Mouse (Mus musculus) midbrain, embryonic 16.5 days (tissue): ENCODE measurements around the gene Man2b2. TPM values are rescaled to one million over a fixed set of nuclear protein-coding genes. Genes with fewer than 3 reads are reported as not detected.

Experiments used
- ATAC-seq: fragments of 200-750 bp; cut with Nextera tagmentation; 2 replicates; pipeline ENCODE4 v1.8.0; 2017; ENCODE audit warnings: moderate TSS enrichment
- H3K27ac ChIP-seq: fragments of 300-500 bp; sonication (generic); 2 replicates; pipeline ENCODE4 v1.5.1; 2014; ENCODE audit warnings: mild to moderate bottlenecking, low read length, mixed read lengths
- H3K27me3 ChIP-seq: fragments of 300-500 bp; sonication (generic); 2 replicates; pipeline ENCODE4 v1.6.1; 2014; ENCODE audit warnings: low read depth, low read length, mixed read lengths; ENCODE audit not compliant: control insufficient read depth, insufficient read depth
- H3K36me3 ChIP-seq: fragments of 300-500 bp; sonication (generic); 2 replicates; pipeline ENCODE4 v1.6.1; 2014; ENCODE audit warnings: mild to moderate bottlenecking, low read length, moderate library complexity, mixed read lengths; ENCODE audit not compliant: control insufficient read depth, insufficient read depth
- H3K4me1 ChIP-seq: fragments of 300-500 bp; sonication (generic); 2 replicates; pipeline ENCODE4 v1.6.1; 2014; ENCODE audit warnings: mild to moderate bottlenecking, low read length, mixed read lengths; ENCODE audit not compliant: control insufficient read depth, insufficient read depth
- H3K4me2 ChIP-seq: fragments of 300-500 bp; sonication (generic); 2 replicates; pipeline ENCODE4 v1.6.1; 2014; ENCODE audit warnings: mild to moderate bottlenecking, low read length, mixed read lengths
- H3K4me3 ChIP-seq: fragments of 300-500 bp; sonication (generic); 2 replicates; pipeline ENCODE4 v1.5.1; 2014; ENCODE audit warnings: low read depth, mild to moderate bottlenecking, low read length, moderate library complexity, mixed read lengths
- H3K9ac ChIP-seq: fragments of 300-500 bp; sonication (generic); 2 replicates; pipeline ENCODE4 v1.6.1; 2014; ENCODE audit warnings: low read depth, low read length, mixed read lengths
- H3K9me3 ChIP-seq: fragments of 300-500 bp; sonication (generic); replicated peaks from 2 replicates; pipeline ENCODE4 v1.6.1; 2014; ENCODE audit warnings: mild to moderate bottlenecking, low read length, mixed read lengths; ENCODE audit not compliant: control insufficient read depth, poor library complexity, severe bottlenecking
- WGBS: fragments of 180-500 bp; shearing (Covaris S2); extraction: QIAGEN DNeasy Blood & Tissue Kit; methylation state at CpG from one replicate; pipeline ENCODE4 v1.1.7; 2014; 5-methylcytosine and 5-hydroxymethylcytosine counted together
- polyA plus RNA-seq: library from polyadenylated mRNA; unstranded; fragments of >200 nt; fragmentation: Nextera tagmentation; extraction: Ambion mirVana; gene quantifications from 2 replicates; pipeline ENCODE4 v1.2.1, GENCODE M21; 2015

Gene Man2b2
- polyA plus RNA-seq, 1 experiment from 2014 or later, result 11.5 TPM

DNA sequence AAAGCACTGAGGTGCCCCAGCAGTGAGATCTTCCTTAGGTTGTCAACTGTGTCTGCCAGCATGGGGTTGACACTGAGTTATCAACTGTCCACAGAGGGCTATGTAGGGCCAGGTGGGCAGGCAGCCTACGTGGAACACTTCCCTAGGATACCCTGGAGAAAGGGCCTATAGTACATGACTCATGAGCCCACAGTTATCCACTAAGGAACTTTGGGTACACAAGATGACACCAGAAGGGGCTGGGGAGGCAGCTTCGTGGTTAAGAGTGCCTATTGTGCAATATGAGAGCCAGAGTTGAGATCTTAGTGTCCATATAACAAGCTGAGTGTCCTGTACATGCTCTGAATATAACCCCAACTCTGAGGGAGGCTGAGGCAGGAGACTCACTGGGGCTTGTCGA is 60.9 kb downstream of the Man2b2 start:
- H3K36me3 ChIP-seq, result no peaks in the 10 kb centered on the region
- ATAC-seq, result no peak
- H3K27ac ChIP-seq, result no peak overlapping the region
- H3K4me1 ChIP-seq, result peaks cover 9% of the 10 kb centered on the region
- WGBS, result 78% methylated on average over 3 of the region's 3 CpGs
- no peak overlapping the region for H3K4me3 ChIP-seq
- H3K27me3 ChIP-seq, result no peaks in the 10 kb centered on the region
- no peak overlapping the region for H3K4me2 ChIP-seq
- H3K9me3 ChIP-seq, result no peaks in the 10 kb centered on the region
- H3K9ac ChIP-seq, result no peak overlapping the region

DNA sequence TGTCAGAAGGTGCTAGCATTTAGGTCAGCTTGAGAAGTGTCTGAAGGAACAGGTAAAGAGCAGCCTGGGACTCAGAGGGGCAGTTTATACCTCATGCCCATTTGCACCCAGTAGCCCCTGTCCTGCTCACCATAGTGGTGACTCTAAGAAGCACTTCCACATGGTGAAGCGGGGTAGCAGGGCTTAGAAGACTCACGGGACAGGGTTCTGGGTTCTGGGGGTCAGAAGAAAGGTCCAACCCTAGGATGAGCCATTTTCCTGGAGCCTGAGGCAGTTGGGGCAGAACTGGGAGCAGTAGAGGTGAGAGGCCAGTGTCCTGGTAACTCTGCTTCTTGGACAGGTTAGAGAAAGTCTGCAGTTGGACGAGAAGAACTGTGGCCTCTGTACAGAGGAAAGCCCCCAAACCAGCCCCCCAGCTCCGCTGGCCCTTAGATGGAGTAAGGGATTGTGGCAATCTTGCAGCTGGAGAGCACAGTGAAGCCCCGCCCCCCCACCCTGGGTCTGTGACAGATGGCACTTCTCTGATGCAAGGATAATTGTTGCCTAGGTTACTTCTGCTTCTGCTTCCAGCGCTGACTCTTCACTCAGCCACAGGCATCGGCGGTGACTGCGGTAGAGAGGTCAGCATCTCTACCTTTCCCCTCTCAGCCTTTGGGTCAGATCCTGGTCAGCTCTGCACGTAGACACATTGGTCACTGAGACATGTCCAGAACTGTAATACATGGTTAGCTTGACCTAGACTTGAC is 63.3 kb downstream of the Man2b2 start:
- Histone ChIP-seq H3K36me3 (no peaks in the 10 kb centered on the region), H3K9ac (no peak overlapping the region), H3K27ac (0 out of 2 replicates have a peak overlapping the region, but pooled peaks have one; percentile 33), H3K4me3 (no peak overlapping the region), H3K4me1 (peaks cover 9% of the 10 kb centered on the region), H3K4me2 (no peak overlapping the region), H3K27me3 (no peaks in the 10 kb centered on the region), H3K9me3 (no peaks in the 10 kb centered on the region)
- WGBS, result 18% methylated on average over 10 of the region's 10 CpGs
- peak; percentile 76; the same call in 1 of the 2 replicates for ATAC-seq

DNA sequence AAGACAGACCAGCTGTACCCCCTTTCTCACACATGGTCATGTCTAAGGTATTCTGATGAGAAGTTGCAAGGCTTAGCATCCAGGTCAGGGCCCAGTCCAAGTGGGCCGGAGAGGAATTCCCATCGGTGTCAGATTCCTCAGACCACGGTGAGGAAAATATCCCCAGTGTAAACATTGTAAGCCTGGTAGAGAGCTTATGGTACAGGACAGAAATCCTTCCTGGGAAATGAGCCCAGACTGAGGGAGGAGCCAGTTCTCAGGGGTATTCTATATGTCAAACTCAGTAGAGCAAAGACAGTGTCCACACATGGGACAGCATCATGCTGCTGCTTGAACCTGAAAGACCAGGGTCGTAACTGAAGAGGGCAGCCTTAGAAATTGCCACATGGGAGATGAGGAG is 70.6 kb downstream of the Man2b2 start:
- 79% methylated on average over 4 of the region's 4 CpGs for WGBS
- Histone ChIP-seq H3K27ac (no peak overlapping the region), H3K4me1 (no peaks in the 10 kb centered on the region), H3K36me3 (no peaks in the 10 kb centered on the region), H3K9ac (no peak overlapping the region), H3K4me3 (no peak overlapping the region), H3K27me3 (no peaks in the 10 kb centered on the region), H3K4me2 (no peak overlapping the region), H3K9me3 (no peaks in the 10 kb centered on the region)
- no peak for ATAC-seq

DNA sequence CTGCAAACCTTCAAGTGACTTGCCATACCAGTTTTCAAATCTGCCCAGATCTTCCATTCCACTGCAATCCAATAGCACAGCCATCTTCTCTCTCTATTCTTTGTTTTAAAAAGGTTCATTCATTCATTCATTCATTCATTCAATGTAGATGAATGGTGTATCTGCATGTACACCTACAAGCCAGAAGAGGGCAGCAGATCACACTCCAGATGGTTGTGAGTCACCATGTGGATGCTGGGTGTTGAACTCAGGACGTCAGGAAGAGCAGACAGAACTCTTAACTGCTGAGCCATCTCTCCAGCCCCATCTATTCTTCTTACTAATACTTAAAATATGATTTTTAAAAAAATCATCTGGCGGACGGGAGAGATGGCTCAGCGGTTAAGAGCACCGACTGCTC is 73.4 kb downstream of the Man2b2 start:
- H3K9ac ChIP-seq, result no peak overlapping the region
- WGBS, result 68% methylated on average over 5 of the region's 5 CpGs
- H3K9me3 ChIP-seq, result no peaks in the 10 kb centered on the region
- ATAC-seq, result no peak
- no peak overlapping the region for H3K4me3 ChIP-seq
- H3K4me2 ChIP-seq, result no peak overlapping the region
- no peak overlapping the region for H3K27ac ChIP-seq
- no peaks in the 10 kb centered on the region for H3K4me1 ChIP-seq
- no peaks in the 10 kb centered on the region for H3K36me3 ChIP-seq
- H3K27me3 ChIP-seq, result no peaks in the 10 kb centered on the region

Other genes starting within 250 kb of the Man2b2 start
- 74.6 and 76.1 TPM in 2 replicates for gene Tbc1d14, start 237.4 kb downstream of the Man2b2 start, polyA plus RNA-seq
- 40.6 and 43.5 TPM in 2 replicates for gene D5Ertd579e, start 134.6 kb downstream of the Man2b2 start, polyA plus RNA-seq
- 29.0 and 29.3 TPM in 2 replicates for gene Bloc1s4, start 82.0 kb downstream of the Man2b2 start, polyA plus RNA-seq
- 278 and 289 TPM in 2 replicates for gene Mrfap1, start 33.9 kb downstream of the Man2b2 start, polyA plus RNA-seq
- gene Ppp2r2c, start 37.9 kb upstream of the Man2b2 start, polyA plus RNA-seq, result 56.8 and 61.1 TPM in 2 replicates
- 10.3 and 11.1 TPM in 2 replicates for gene Wfs1, start 158.6 kb upstream of the Man2b2 start, polyA plus RNA-seq